13 mouse cellular contexts compared by ENCODE assay signal in genomic region chr12:108503064-108503463, GRCm38 (mm10). TPM values are rescaled to one million over a fixed set of nuclear protein-coding genes. Genes with fewer than 3 reads are reported as not detected.
DNase-seq lines count a peak whose midpoint lies in the region; ATAC-seq lines count a peak whose summit lies in the region.
"Had no signal": no experiment of that assay in that cellular context is flagged by ENCODE, and none has a peak within 500 bp of the region (broad histone marks: within the 10 kb centered on the region; RNA-seq: fewer than 3 reads in every experiment).

No protein-coding gene starts in this region.

- peak overlapping the region; percentile 58 for H3K4me2 ChIP-seq in heart, embryonic 12.5 days
- H3K4me2 ChIP-seq in kidney, embryonic 15.5 days: peak overlapping the region; percentile 24
- no peak overlapping the region for H3K4me2 ChIP-seq in neural tube, embryonic 14.5 days (ENCODE audit: low read depth, low read length)
- H3K4me2 ChIP-seq in stomach, embryonic 15.5 days: peak overlapping the region; percentile 9; the same call in 1 of the 2 replicates
- H3K4me2 ChIP-seq: limb, embryonic 12.5 days had no signal

- no peak overlapping the region for H3K9ac ChIP-seq in heart, embryonic 12.5 days
- no peak overlapping the region for H3K9ac ChIP-seq in kidney, embryonic 15.5 days
- H3K9ac ChIP-seq in neural tube, embryonic 14.5 days (replicated peaks; ENCODE audit: low read depth, low read length): no peak overlapping the region
- H3K9ac ChIP-seq in stomach, embryonic 15.5 days: no peak overlapping the region
- H3K9ac ChIP-seq: limb, embryonic 12.5 days had no signal

- WGBS in heart, embryonic 12.5 days: 34% methylated on average over 10 of the region's 10 CpGs
- WGBS in kidney, embryonic 15.5 days: 58% methylated on average over 10 of the region's 10 CpGs
- WGBS in neural tube, embryonic 14.5 days: 68% methylated on average over 10 of the region's 10 CpGs
- WGBS in stomach, embryonic 15.5 days: 59% methylated on average over 10 of the region's 10 CpGs

- peak overlapping the region; percentile 21; the same call in 1 of the 2 replicates for H3K4me3 ChIP-seq in heart, embryonic 12.5 days
- H3K4me3 ChIP-seq in kidney, embryonic 15.5 days (replicated peaks): no peak overlapping the region
- no peak overlapping the region for H3K4me3 ChIP-seq in neural tube, embryonic 14.5 days (ENCODE audit: low read depth, low read length)
- no peak overlapping the region for H3K4me3 ChIP-seq in stomach, embryonic 15.5 days (replicated peaks)
- H3K4me3 ChIP-seq: limb, embryonic 12.5 days had no signal

- ATAC-seq in heart, embryonic 12.5 days (ENCODE audit: insufficient number of reproducible peaks, low FRiP score): no peak
- peak; percentile 77 for ATAC-seq in kidney, embryonic 15.5 days (replicated peaks; ENCODE audit: low FRiP score)
- ATAC-seq in neural tube, embryonic 14.5 days (ENCODE audit: low read depth): no peak
- no peak for ATAC-seq in stomach, embryonic 15.5 days (ENCODE audit: insufficient read depth, low FRiP score, low read depth)

- H3K4me1 ChIP-seq in heart, embryonic 12.5 days (replicated peaks): peaks cover 12% of the 10 kb centered on the region
- H3K4me1 ChIP-seq in kidney, embryonic 15.5 days: peaks cover 24% of the 10 kb centered on the region
- H3K4me1 ChIP-seq in neural tube, embryonic 14.5 days (ENCODE audit: control insufficient read depth, insufficient read depth, low read length): no peaks in the 10 kb centered on the region
- H3K4me1 ChIP-seq in stomach, embryonic 15.5 days: no peaks in the 10 kb centered on the region
- H3K4me1 ChIP-seq: limb, embryonic 12.5 days had no signal

- DNase-seq in heart, adult 18-20 months: no peak
- DNase-seq in kidney, postnatal 25 days: no peak
- DNase-seq in neural tube, embryonic 10.5 days (ENCODE audit: extremely low spot score, low spot score): no peak
- DNase-seq in cerebellum, adult 9-10 months: no peak
- DNase-seq: cerebellum, postnatal 25 days; gastrocnemius, postnatal 10 days; kidney, postnatal 10 days; right cerebral cortex, postnatal 25 days had no signal

- H3K36me3 ChIP-seq in heart, embryonic 12.5 days: no peaks in the 10 kb centered on the region; the same call in 1 of the 2 replicates
- peaks cover 3% of the 10 kb centered on the region; the same call in 1 of the 2 replicates for H3K36me3 ChIP-seq in kidney, embryonic 15.5 days
- no peaks in the 10 kb centered on the region for H3K36me3 ChIP-seq in neural tube, embryonic 14.5 days (ENCODE audit: control insufficient read depth, insufficient read depth, low read length)
- H3K36me3 ChIP-seq in stomach, embryonic 15.5 days: no peaks in the 10 kb centered on the region
- H3K36me3 ChIP-seq: limb, embryonic 12.5 days had no signal

- H3K27ac ChIP-seq in heart, embryonic 12.5 days (ENCODE audit: poor library complexity, severe bottlenecking): no peak overlapping the region
- H3K27ac ChIP-seq in kidney, embryonic 15.5 days: no peak overlapping the region
- peak overlapping the region; percentile 3; the same call in 1 of the 2 replicates for H3K27ac ChIP-seq in neural tube, embryonic 14.5 days (ENCODE audit: low read depth, low read length)
- no peak overlapping the region for H3K27ac ChIP-seq in stomach, embryonic 15.5 days
- H3K27ac ChIP-seq: limb, embryonic 12.5 days had no signal

- H3K9me3 ChIP-seq in heart, embryonic 12.5 days (replicated peaks): no peaks in the 10 kb centered on the region
- no peaks in the 10 kb centered on the region for H3K9me3 ChIP-seq in kidney, embryonic 15.5 days (replicated peaks)
- no peaks in the 10 kb centered on the region for H3K9me3 ChIP-seq in neural tube, embryonic 14.5 days (ENCODE audit: control insufficient read depth, low read length)
- no peaks in the 10 kb centered on the region for H3K9me3 ChIP-seq in stomach, embryonic 15.5 days
- H3K9me3 ChIP-seq: limb, embryonic 12.5 days had no signal

- no peaks in the 10 kb centered on the region for H3K27me3 ChIP-seq in heart, embryonic 12.5 days (replicated peaks)
- no peaks in the 10 kb centered on the region for H3K27me3 ChIP-seq in kidney, embryonic 15.5 days
- H3K27me3 ChIP-seq in neural tube, embryonic 14.5 days (ENCODE audit: control insufficient read depth, insufficient read depth, low read length): no peaks in the 10 kb centered on the region
- H3K27me3 ChIP-seq in stomach, embryonic 15.5 days (replicated peaks): no peaks in the 10 kb centered on the region
- H3K27me3 ChIP-seq: limb, embryonic 12.5 days had no signal

RNA-seq across cellular contexts. Expression of gene Evl, which starts 51.5 kb away (rescaled TPM):
- polyA plus RNA-seq in heart, embryonic 12.5 days (2016; fragmentation: Nextera tagmentation; extraction: Ambion mirVana): 43.0 and 43.1 TPM in 2 replicates
- 10 to 100 TPM; 30.3 to 40.5 TPM for total RNA-seq in heart, adult 18-20 months (2021)
- polyA plus RNA-seq in kidney, embryonic 15.5 days (2015; fragmentation: Nextera tagmentation; extraction: Ambion mirVana): 45.3 and 47.1 TPM in 2 replicates
- 252 and 265 TPM in 2 replicates for polyA plus RNA-seq in neural tube, embryonic 14.5 days (2014; fragmentation: Nextera tagmentation; extraction: Ambion mirVana)
- polyA plus RNA-seq in stomach, embryonic 15.5 days (2015; fragmentation: Nextera tagmentation; extraction: Ambion mirVana): 48.3 and 59.1 TPM in 2 replicates
